Mouse (Mus musculus) CD4-positive helper T cell, adult 2 months (primary cell): ENCODE data around the gene Cln5.
A peak's percentile ranks its signal among the peaks of the same experiment; 100 is the strongest.

Source experiments
- DNase-seq: peaks from one replicate; pipeline ENCODE4 v3.0.0-alpha.2; 2012; ENCODE audit warnings: low read depth, missing footprints, low spot score

Gene Cln5

DNA sequence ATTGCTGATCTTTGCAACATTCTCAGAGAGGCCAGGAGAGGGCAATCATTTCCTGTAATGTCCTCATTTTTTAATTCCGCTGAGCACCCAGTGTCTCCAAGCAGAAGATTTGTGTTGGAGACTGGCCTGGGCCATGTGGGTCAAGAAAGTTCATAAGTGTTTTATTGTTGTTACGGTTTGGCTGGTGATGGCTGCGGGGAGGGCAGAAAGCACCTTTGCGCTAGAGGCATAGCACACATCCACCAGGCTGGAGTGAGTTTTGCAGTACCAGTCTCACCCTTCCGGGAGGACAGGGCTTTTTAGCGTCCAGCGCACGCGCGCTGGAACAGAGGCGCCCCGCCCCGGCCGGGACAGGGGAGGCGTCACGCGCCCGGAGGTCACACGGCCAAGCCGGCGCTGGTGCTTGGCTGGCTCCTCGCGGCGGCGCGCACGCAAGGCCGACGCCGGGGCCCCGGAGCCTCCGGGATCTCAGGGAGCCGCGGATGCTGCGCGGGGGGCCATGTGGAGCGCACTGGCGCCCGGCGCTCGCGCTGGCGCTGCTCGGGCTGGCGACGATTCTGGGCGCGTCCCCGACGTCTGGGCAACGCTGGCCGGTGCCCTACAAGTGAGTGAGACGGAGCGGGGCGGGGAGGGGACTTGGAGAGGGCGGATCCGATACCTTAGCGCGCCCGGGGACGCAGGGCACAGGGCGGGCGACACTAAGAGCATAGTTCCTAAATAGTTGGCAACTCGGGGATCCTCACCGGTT, at the start of gene Cln5:
TSS of gene Cln5 (plus strand) at position 353 of the 748 bp plus-strand sequence.
- peak; percentile 98 for DNase-seq

DNA sequence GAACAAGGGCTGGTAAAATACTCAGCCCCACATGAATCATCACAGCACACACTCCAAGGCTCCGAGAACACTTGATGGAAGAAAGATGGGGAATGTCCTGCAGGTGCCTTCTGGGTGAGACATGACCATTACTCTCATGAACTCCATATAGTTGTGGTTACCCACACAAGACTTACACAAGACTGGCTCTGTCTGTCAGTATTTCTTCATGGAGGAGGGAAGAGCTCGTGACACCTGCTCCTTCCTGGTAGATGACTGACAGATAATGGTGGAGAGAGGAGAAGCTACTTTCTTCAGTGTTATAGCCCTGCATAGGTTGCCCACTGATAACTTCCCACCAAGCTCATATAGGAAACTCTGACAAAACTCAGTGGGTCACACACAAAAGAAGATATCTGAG, 40.8 kb upstream of the Cln5 start:
- DNase-seq: no peak

DNA sequence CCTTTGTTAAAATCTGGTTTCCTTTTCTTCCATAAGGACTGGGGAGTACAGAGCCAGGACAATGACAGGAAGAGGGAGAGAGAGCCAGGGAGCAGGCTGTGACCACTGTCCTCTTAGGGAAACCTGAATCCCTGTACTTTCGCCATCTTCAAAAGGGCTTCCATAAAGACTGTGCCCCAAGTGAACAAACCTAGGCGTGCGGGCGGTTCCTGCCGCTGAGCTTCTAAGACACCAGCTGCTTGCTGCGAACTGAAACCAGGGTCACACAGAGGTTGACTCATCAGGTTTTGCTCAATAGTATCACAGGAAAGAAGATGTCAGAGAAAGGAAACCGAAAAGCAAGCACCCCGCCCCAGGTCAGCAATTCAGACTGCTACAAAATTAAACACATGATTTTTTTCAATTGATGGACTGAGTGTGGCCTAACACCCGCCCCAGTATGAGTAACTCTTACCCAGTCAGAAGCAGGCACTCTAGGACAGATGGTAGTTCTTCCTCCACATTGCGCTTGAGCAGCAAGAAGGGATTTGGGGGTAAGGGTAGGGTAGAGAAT, 36.7 kb upstream of the Cln5 start:
- DNase-seq: peak; percentile 74

DNA sequence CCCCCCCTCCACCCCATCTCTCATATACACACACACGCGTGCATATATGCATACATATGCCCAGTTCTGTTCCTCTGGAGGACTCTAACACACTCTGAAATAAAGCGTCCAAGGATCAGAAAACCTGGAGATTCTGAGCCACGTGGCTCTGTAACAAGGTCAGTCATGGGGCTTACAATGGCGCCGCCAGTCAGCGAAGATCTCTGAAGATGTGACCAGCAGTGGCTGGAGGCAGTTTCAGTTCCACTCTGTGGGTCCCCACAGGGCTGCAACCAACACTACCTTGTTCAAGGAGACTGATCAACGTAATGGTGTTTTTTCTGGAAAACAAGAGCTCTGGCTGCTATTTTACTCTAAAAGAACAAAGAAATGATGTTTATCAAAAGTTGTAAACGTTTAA, 35.9 kb upstream of the Cln5 start:
- DNase-seq: no peak

DNA sequence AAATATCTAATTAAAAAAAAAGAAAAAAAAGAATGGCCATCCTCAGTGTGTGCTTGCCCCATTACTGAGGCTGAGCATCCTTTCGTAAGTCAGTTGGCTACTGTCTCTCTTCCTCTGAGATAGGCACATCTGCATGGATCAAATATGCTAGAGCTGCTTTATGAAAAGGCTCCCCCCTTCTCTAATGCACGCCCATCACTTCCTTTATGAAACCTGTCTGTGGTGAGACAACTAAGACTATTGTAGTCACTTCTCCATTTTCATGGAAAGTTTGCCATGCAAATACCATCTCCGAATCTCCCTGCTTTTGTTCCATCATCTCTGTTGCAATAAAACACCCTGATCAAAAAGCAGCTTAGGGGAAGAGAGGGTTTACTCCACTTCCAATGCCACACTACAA, 33.0 kb upstream of the Cln5 start:
- DNase-seq: peak; percentile 32

DNA sequence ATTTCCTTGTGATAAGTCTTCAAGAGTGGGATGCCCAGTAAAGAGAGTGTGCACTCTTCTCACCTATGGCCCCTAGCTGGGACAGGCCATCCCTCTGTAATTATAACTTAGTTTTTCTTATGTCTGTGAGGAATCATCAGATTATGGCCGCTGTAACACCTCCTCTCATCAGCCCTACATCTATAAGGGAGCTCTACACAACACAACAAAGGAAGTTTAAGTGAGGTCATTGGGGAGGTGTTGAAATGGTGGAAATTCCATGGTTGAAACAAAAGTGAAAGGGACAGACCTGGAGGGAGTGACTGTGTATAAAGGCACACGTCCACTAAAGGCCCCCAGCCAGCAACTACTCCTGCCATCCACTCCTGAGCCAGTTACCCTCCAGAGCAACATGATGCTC, 23.3 kb upstream of the Cln5 start, which contains the start of gene Acod1:
TSS of gene Acod1 (plus strand) at position 301 of the 400 bp plus-strand sequence.
- no peak for DNase-seq

DNA sequence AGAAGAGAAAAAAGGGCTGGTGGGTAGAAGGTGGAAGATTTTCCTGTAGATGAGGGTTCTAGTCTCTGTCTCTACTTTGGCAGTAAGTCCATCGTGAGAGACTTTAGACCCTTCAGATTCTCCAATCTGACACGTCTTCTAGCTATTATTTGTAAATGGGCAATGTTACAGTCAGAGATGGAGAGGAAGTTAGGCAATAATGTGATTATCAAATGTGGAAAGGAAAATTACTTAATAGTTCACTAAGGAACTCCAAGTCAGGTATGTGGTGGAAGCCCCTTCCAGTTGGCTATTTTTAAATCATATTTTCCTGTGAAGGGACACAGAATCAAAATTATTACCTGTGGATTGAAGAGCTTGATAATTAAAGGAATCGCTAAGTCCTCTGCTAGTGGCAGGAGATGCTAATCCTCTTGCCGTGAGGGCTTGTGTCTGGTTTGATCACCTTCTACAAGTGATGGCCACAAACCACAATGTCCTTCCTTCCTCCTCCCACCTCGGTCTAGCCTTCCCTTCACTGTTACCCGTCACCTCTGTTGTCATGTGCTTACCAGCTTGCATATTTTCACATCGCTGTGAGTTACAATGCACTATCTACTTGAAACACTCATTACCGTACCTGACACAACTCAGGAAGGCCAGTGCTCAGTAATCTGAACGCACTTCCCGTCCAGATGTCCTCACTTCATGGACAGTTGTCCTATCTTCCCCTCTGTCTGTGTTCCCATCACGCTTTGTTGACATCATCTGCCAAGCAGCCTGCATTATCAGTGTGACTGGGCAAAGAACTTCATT, 21.5 kb upstream of the Cln5 start:
- peak; percentile 72 for DNase-seq

DNA sequence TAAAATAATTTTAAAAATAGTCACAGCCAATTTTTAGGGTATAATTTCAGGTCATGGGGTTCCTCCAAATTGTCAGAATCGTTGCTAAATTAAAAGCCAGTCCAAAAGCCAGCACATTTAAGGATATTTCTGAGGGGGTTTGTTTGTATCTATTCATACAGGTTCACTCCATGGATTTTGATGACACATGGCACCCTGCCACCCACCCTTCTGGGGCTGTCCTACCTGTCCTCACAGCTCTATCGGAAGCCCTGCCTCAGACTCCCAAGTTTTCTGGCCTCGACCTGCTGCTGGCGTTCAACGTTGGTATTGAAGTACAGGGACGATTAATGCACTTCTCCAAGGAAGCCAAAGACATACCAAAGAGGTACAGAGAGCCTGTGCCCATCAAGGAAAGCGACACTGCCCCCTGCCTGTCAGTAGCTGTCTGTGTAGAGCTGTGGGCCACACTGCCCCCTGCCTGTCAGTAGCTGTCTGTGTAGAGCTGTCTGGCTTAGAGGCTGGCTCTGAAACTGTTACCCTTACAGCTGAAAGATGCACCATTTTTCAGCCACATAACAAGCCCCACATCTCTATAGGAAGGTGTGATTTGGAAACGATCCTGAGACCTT, 18.8 kb upstream of the Cln5 start:
- DNase-seq: peak; percentile 84

DNA sequence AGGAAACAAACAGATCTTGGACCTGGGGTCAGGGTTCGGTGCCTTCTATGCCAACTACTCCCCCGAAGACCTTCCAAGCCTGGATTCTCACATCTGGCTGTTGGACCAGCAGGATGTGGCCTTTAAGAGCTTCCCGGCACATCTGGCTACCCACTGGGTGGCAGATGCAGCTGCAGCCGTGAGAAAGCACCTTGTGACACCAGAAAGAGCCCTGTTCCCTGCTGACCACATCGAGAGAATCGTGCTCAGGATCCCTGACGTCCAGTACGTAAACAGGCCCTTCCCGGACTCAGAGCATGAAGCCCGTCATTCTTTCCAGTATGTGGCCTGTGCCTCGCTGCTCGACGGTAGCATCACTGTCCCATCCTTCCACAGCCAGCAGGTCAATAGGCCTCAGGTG, 15.3 kb upstream of the Cln5 start:
- no peak for DNase-seq

DNA sequence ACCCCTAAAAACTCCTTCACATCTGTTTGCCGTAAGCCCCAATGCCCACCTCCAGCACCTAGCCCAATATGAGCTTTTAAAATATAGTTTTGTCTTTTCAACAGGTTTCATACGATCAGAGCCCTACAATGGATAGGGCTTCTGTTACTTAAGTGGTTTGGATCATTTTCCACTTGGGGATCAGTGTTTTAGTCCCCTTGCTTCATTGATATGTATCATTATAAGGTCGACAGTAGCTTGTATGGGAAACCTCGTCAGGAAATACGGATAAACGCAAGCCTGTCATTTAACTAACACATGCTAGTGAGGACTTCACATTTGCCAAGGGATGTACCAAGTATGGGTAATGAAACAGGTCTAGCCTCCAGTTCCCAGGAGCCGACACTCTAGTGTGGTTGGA, 13.4 kb upstream of the Cln5 start:
- no peak for DNase-seq

DNA sequence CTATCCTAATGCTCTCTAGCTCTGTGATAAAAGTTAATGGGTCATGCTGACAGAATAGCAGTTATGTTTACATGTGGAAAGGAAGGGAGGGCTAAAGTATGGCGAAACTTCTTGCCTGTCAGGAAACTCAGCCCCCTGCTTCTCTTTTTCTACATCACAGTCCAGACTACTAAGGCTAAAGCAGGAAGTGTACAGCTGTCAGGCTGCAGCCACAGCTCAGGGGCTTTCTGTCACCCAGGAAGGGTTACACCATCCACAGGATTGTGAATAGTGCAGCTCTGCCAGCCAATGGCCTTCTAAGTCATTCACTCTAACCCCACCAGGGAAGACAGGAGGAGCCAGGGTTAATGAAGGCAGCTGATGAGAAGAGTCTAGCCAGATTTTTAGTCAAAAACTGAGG, 11.0 kb upstream of the Cln5 start:
- DNase-seq: no peak

DNA sequence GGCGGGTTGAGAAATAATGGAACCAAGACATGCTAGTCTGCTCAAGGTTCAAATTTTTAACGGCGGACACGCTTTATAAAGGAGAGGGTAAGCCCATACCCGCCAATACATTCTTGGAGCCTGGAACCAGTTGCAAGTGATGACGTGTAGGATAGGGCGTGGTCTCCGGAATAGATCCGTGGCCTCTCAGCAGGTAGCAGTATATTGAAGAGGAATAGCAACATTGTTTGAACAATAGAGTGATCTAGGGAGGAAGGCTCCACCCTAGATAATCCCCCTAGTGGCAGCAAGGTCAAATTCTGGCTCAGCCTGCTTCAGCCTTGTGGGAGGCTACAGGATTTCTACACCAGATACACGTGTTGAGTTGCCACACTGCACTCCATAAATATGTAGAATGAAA, 10.5 kb upstream of the Cln5 start:
- no peak for DNase-seq

DNA sequence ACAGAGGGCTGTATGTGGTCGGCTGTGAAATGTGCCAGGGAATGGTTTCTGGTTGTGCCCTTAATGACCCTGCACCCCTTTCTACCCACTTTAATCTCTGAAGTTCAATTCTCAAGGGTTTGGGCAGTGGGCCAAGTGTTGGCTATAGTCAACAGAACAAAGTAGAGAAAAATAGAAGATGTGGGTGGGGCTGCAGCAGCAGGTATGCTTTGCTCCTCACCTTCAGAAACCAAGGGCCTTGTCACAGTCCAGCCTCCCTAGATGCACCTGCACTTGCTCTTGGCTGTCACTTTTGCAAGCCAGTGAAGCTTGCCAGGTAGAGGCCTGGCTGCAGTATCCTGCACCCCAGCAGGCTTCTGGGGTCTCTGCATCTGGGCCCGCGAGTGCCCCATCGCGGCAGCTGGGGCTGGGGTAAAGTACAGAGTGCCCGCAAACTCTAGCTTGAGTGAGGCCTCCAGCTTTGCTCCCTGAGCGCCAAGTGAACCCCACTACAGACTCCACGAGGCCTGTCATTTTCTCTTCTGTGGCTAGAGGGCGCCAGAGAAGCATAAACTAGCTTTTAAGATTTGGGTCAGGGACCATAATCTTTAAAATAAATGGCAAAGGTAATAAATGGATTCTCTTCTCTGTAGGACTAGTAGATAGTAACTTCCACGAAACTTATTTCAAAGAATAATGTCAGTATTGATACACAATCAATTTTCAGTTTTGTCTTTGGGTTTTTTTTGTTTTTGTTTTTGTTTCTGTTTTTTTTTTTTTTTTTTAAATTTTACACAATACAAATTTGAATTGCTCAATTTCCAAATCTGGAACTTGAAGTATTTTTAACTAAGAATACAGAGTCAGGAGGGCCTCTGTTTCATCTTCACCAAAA, 4.5 kb upstream of the Cln5 start:
- peak; percentile 76 for DNase-seq

DNA sequence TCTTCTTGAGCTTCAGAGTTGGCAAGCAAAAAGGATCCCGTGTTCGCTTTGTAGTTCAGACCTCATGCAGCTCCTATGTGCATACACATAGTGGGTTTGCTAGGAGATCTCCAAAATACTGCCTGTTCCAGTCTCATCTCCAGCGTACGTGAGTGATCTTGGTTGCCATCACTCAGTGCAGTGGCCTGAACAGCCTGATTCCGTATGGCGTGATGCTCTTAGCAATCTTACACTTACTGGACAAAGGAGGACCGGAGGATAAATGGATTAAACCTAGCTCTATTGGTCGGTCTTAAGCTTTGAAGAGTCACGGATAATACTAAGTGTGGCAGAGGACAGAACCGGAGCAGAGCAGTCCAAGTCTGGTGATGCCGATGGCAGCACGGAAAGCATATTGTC, 552 bp upstream of the Cln5 start:
- no peak for DNase-seq

DNA sequence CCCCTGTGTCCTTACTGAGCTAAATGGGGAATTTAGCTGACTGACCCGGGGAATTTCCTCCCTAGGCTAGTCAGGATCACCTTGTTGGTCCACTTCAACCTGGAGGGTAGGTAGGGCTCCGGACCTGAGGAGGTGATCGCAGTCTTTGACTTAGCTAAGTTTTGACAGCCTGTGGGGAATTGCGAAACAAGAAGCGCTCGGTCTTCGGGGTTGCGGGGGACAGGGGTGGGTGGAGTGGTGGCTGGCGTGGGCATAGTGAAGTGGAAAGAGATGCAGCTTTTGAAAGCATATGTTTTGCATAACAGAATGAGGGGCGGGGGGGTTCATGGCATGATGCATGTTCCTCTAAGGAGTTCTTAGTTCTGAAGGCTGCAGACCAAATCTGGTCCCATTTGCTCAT, 774 bp downstream of the Cln5 start:
- peak; percentile 49 for DNase-seq

DNA sequence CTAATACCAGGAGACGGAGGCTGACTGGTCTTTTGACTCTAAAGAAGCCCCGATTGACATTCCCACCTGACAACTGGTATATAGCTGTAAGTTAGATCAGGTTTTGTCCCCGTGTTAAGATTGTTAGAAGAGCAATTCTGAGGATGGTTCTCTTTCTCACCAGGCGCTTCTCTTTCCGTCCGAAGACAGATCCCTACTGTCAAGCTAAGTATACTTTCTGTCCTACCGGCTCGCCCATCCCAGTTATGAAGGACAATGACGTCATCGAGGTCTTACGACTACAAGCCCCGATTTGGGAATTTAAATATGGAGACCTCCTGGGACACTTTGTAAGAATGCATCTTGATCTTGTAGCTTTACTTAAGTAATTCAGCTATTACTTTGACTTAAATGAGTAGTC, 1.5 kb downstream of the Cln5 start:
- no peak for DNase-seq

DNA sequence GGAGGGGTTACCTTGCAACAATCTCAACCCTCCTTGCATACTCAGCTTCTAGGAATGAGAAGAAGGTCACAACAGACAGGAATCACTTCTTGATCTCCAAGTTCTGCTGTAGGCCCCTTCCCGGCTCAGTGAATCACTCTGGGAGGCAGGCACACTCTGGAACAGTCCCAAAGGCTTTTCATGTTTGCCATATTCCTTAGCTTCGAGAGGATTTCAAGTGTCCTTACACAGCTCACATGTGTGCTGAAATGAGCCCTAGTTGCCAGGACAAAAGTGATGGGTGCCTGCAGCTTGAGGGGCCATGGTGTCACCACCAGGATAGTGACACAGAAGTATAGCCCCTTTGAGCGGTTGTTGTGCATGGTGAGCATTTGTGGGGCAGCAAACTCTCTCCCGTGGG, 2.7 kb downstream of the Cln5 start:
- no peak for DNase-seq

DNA sequence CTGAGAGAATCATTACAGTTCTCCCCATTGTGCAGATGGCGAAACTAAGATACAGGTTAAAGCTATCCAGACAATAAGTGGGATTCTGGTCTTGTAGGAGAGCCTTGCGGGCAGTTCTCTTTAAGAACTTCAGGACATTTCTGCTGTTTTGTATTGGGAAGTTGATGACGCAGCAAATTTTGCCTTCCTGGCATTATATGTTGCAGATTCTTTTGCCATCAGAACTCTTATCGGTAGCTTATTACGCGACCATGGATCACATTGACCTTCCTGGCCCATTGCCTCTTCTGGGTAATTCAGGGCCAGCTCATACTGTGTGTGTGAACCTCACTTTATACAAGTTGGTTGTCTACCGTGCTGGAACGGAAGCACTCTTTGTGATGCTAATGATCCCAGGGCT, 3.8 kb downstream of the Cln5 start:
- no peak for DNase-seq

DNA sequence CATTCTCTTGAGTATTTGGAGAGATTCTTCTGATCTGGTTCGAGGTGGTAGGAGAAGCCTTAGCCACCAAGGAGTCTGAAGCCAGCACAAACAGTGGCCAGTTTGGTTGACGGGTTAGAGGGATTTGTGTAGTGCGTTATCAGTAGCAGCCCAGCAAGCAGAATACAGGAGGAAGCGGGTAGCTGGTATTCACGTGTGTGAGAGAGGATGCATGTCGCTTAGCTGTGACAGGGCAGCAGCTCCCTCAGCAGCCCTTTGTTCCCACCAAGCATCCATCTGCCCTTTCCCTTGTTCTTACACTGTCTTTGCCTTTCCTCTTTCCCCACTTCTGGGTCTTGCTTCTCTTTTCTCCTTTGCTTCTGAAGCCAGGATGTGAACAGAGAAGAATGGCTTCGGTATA, 5.2 kb downstream of the Cln5 start:
- no peak for DNase-seq

DNA sequence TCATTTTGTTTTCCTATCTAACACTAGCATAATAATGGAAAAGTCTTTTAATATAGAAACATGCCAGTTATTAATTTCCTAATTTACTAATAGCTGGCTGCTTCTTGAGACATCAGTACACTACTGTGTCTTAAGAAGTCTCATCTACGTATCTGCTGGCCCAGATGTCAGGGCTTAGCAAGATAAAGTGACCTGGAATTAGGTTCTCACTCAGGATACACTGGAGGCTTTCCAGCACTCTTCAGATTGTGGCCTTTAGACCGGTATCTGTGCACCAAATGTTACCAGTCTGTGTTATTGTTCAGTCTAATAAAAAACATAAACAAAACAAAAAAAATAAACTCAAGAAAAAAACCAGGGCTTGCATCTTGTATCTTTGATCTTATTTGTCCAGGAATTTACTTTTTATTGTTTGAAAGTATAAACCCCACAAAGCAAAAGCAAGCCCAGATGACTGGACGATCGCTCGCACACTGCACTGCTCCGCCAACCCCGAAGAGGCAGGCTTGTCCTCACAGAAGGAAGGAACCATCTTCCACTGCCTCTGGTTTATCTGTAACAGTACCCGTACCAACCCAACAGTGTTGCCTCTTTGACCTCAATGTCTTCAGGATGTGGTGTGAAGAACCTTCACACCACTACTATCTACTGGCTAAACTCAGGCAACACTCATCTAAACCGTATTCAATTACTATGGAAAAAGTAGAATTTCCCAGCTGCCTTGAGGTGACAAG, 7.4 kb downstream of the Cln5 start:
- peak; percentile 13 for DNase-seq
